Mouse (Mus musculus) heart, embryonic 11.5 days (tissue): Measurements from ENCODE around the gene Cttnbp2nl. TPM values are rescaled to one million over a fixed set of nuclear protein-coding genes. Genes with fewer than 3 reads are reported as not detected.

Experiments
- ATAC-seq: fragments of 200-750 bp; cut with Nextera tagmentation; replicated peaks from 2 replicates; pipeline ENCODE4 v1.8.0; 2017; ENCODE audit warnings: moderate library complexity; ENCODE audit not compliant: insufficient number of reproducible peaks, low FRiP score, low TSS enrichment
- H3K27ac ChIP-seq: fragments of 300-500 bp; sonication (generic); 2 replicates; pipeline ENCODE4 v1.5.1; 2014; ENCODE audit warnings: mild to moderate bottlenecking, low read depth, low read length
- H3K27me3 ChIP-seq: fragments of 300-500 bp; sonication (generic); 2 replicates; pipeline ENCODE4 v1.6.1; 2014; ENCODE audit warnings: mild to moderate bottlenecking, low read length, mixed read lengths; ENCODE audit not compliant: control insufficient read depth, insufficient read depth
- H3K36me3 ChIP-seq: fragments of 300-500 bp; sonication (generic); 2 replicates; pipeline ENCODE4 v1.6.1; 2014; ENCODE audit warnings: mild to moderate bottlenecking, low read length, moderate library complexity, mixed read lengths; ENCODE audit not compliant: control insufficient read depth, insufficient read depth
- H3K4me1 ChIP-seq: fragments of 300-500 bp; sonication (generic); 2 replicates; pipeline ENCODE4 v1.6.1; 2014; ENCODE audit warnings: low read length; ENCODE audit not compliant: control insufficient read depth, insufficient read depth
- H3K4me2 ChIP-seq: fragments of 300-500 bp; sonication (generic); 2 replicates; pipeline ENCODE4 v1.6.1; 2014; ENCODE audit warnings: mild to moderate bottlenecking, moderate library complexity
- H3K4me3 ChIP-seq: fragments of 300-500 bp; sonication (generic); 2 replicates; pipeline ENCODE4 v1.5.1; 2014; ENCODE audit warnings: low read depth, low read length
- H3K9ac ChIP-seq: fragments of 300-500 bp; sonication (generic); 2 replicates; pipeline ENCODE4 v1.6.1; 2014; ENCODE audit warnings: mild to moderate bottlenecking, low read depth, low read length, moderate library complexity
- H3K9me3 ChIP-seq: fragments of 300-500 bp; sonication (generic); replicated peaks from 2 replicates; pipeline ENCODE4 v1.6.1; 2016; ENCODE audit warnings: low read length; ENCODE audit not compliant: control insufficient read depth
- WGBS: fragments of 180-500 bp; shearing (Covaris S2); extraction: QIAGEN DNeasy Blood & Tissue Kit; methylation state at CpG from one replicate; pipeline ENCODE4 v1.1.7; 2014; ENCODE audit not compliant: insufficient replicate concordance; 5-methylcytosine and 5-hydroxymethylcytosine counted together
- polyA plus RNA-seq: library from polyadenylated mRNA; unstranded; fragments of >200 nt; fragmentation: Nextera tagmentation; extraction: Ambion mirVana; gene quantifications from 2 replicates; pipeline ENCODE4 v1.2.1, GENCODE M21; 2014

The Cttnbp2nl gene
- polyA plus RNA-seq, 1 experiment from 2014 or later: 26.1 TPM

- Histone ChIP-seq H3K4me3 (peak overlapping the region; percentile 92), H3K27me3 (no peaks in the 10 kb centered on the region), H3K4me2 (peak overlapping the region; percentile 62), H3K27ac (peak overlapping the region; percentile 94), H3K9ac (peak overlapping the region; percentile 89), H3K4me1 (peaks cover 45% of the 10 kb centered on the region), H3K36me3 (no peaks in the 10 kb centered on the region), H3K9me3 (no peaks in the 10 kb centered on the region)
- WGBS: under 1% methylated on average over 33 of the region's 37 CpGs
- ATAC-seq: peak; percentile 19
These were observed 592 bp downstream of the Cttnbp2nl start for GRCm38 (mm10) chr3:105052171-105052936.

- 11% methylated on average over 2 of the region's 2 CpGs for WGBS
- H3K9me3 ChIP-seq: no peaks in the 10 kb centered on the region
- H3K27me3 ChIP-seq: no peaks in the 10 kb centered on the region
- H3K4me3 ChIP-seq: peak overlapping the region; percentile 92
- ATAC-seq: no peak
- peak overlapping the region; percentile 94; the same call in 1 of the 2 replicates for H3K27ac ChIP-seq
- H3K36me3 ChIP-seq: no peaks in the 10 kb centered on the region
- H3K4me2 ChIP-seq: peak overlapping the region; percentile 62
- H3K9ac ChIP-seq: peak overlapping the region; percentile 89
- peaks cover 57% of the 10 kb centered on the region for H3K4me1 ChIP-seq
These were observed 1.8 kb downstream of the Cttnbp2nl start for GRCm38 (mm10) chr3:105051103-105051502.

- Histone ChIP-seq H3K4me3 (no peak overlapping the region), H3K4me1 (peaks cover 62% of the 10 kb centered on the region), H3K36me3 (no peaks in the 10 kb centered on the region), H3K4me2 (peak overlapping the region; percentile 38), H3K9me3 (no peaks in the 10 kb centered on the region), H3K27ac (no peak overlapping the region), H3K9ac (no peak overlapping the region), H3K27me3 (no peaks in the 10 kb centered on the region)
- WGBS: 51% methylated on average over 6 of the region's 6 CpGs
- ATAC-seq: no peak
These were observed 3.1 kb downstream of the Cttnbp2nl start for GRCm38 (mm10) chr3:105049848-105050247.

GRCm38 (mm10) chr3:105047616-105048015 lies 5.3 kb downstream of the Cttnbp2nl start:
- Histone ChIP-seq H3K9me3 (no peaks in the 10 kb centered on the region), H3K4me1 (peaks cover 66% of the 10 kb centered on the region), H3K27me3 (no peaks in the 10 kb centered on the region), H3K4me3 (no peak overlapping the region; the same call in 1 of the 2 replicates), H3K4me2 (peak overlapping the region; percentile 56), H3K9ac (peak overlapping the region; percentile 49; the same call in 1 of the 2 replicates), H3K27ac (peak overlapping the region; percentile 77), H3K36me3 (no peaks in the 10 kb centered on the region)
- WGBS: 19% methylated on average over 8 of the region's 8 CpGs
- ATAC-seq: no peak

- Histone ChIP-seq H3K27me3 (no peaks in the 10 kb centered on the region), H3K9me3 (no peaks in the 10 kb centered on the region), H3K9ac (peak overlapping the region; percentile 54; the same call in 1 of the 2 replicates), H3K4me2 (peak overlapping the region; percentile 56), H3K27ac (peak overlapping the region; percentile 77), H3K4me1 (peaks cover 73% of the 10 kb centered on the region), H3K4me3 (peak overlapping the region; percentile 18), H3K36me3 (no peaks in the 10 kb centered on the region)
- 15% methylated on average over 5 of the region's 5 CpGs for WGBS
- ATAC-seq: no peak
These were observed 6.1 kb downstream of the Cttnbp2nl start for GRCm38 (mm10) chr3:105046870-105047269.

- no peak overlapping the region for H3K27ac ChIP-seq
- H3K9me3 ChIP-seq: no peaks in the 10 kb centered on the region
- no peak for ATAC-seq
- 0 out of 2 replicates have a peak, but pooled peaks cover under 1% of the 10 kb centered on the region for H3K36me3 ChIP-seq
- no peak overlapping the region for H3K4me3 ChIP-seq
- WGBS: 75% methylated on average over 5 of the region's 5 CpGs
- no peaks in the 10 kb centered on the region for H3K27me3 ChIP-seq
- H3K9ac ChIP-seq: no peak overlapping the region
- H3K4me2 ChIP-seq: no peak overlapping the region
- peaks cover 81% of the 10 kb centered on the region for H3K4me1 ChIP-seq
These were observed 9.2 kb downstream of the Cttnbp2nl start for GRCm38 (mm10) chr3:105043746-105044145.

GRCm38 (mm10) chr3:105040983-105041625 lies 11.8 kb downstream of the Cttnbp2nl start:
- Histone ChIP-seq H3K9ac (no peak overlapping the region), H3K9me3 (no peaks in the 10 kb centered on the region), H3K4me3 (no peak overlapping the region), H3K27ac (no peak overlapping the region), H3K4me2 (no peak overlapping the region), H3K4me1 (peaks cover 57% of the 10 kb centered on the region), H3K27me3 (no peaks in the 10 kb centered on the region), H3K36me3 (peaks cover 6% of the 10 kb centered on the region; the same call in 1 of the 2 replicates)
- WGBS: 84% methylated on average over 9 of the region's 9 CpGs
- ATAC-seq: no peak

GRCm38 (mm10) chr3:105040002-105040401 lies 12.9 kb downstream of the Cttnbp2nl start:
- Histone ChIP-seq H3K9me3 (no peaks in the 10 kb centered on the region), H3K36me3 (peaks cover 6% of the 10 kb centered on the region; the same call in 1 of the 2 replicates), H3K27me3 (no peaks in the 10 kb centered on the region), H3K4me2 (no peak overlapping the region), H3K27ac (no peak overlapping the region), H3K9ac (no peak overlapping the region), H3K4me1 (peaks cover 48% of the 10 kb centered on the region), H3K4me3 (no peak overlapping the region)
- 42% methylated on average over 8 of the region's 8 CpGs for WGBS
- no peak for ATAC-seq
